Mouse (Mus musculus): ENCODE data around the gene Tmem141.

- no peak for TF ChIP-seq POLR2A (IDR thresholded peaks at IDR 0.05; ENCODE audit: insufficient read length, low read depth)
- no peak for TF ChIP-seq MAX (IDR thresholded peaks at IDR 0.05; ENCODE audit: low read depth)
- TF ChIP-seq POLR2AphosphoS2 (IDR thresholded peaks at IDR 0.05; ENCODE audit: insufficient read length, low read depth): no peak
- no peak for TF ChIP-seq E2F4 (IDR thresholded peaks at IDR 0.05; ENCODE audit: insufficient read depth)
These were observed 23.1 kb downstream of the Tmem141 start for GRCm38 (mm10) chr2:25598749-25599148.

All from myocyte (in vitro differentiated cells).